ENCODE assay signal across 22 mouse cellular contexts in genomic region chr6:129186022-129186421, GRCm38 (mm10). TPM values are rescaled to one million over a fixed set of nuclear protein-coding genes. Genes with fewer than 3 reads are reported as not detected.
A peak's percentile ranks its signal among the peaks of the same experiment; 100 is the strongest.
DNase-seq lines count a peak whose midpoint lies in the region; ATAC-seq and TF ChIP-seq lines count a peak whose summit lies in the region.
"Had no signal": no experiment of that assay in that cellular context is flagged by ENCODE, and none has a peak within 500 bp of the region (broad histone marks: within the 10 kb centered on the region; RNA-seq: fewer than 3 reads in every experiment).

No protein-coding gene starts in this region.

- H3K27ac ChIP-seq in spleen, adult 2 months (ENCODE audit: insufficient read depth, low read length): peak overlapping the region; percentile 95; the same call in 1 of the 2 replicates
- H3K27ac ChIP-seq in macrophage: peak overlapping the region; percentile 99
- H3K27ac ChIP-seq: embryonic facial prominence, embryonic 10.5 days; forebrain, embryonic 10.5 days; hindbrain, embryonic 13.5 days; limb, embryonic 15.5 days; midbrain, embryonic 12.5 days had no signal

- DNase-seq in spleen, adult 2 months (ENCODE audit: low read depth in 1 of 2, low spot score in 2 of 2): no peak
- no peak for DNase-seq in spleen, adult 12 weeks (ENCODE audit: low spot score)
- no peak for DNase-seq in Muller cell, postnatal 12 days (ENCODE audit: inconsistent ontology term)
- DNase-seq in kidney, adult 8-10 months: no peak
- no peak for DNase-seq in B cell, adult 2 months
- DNase-seq: adrenal gland, postnatal 14 days; cerebellum, adult 11-12 months; cerebellum, postnatal 10 days; layer of hippocampus, adult 9-11 months; left cerebral cortex, postnatal 4 days; spleen, adult 18-20 months; thymus, postnatal 14 days had no signal

- no peak overlapping the region for H3K4me3 ChIP-seq in spleen, adult 2 months (ENCODE audit: extremely low read depth, insufficient read depth, insufficient read length)
- H3K4me3 ChIP-seq in macrophage (ENCODE audit: inconsistent target): no peak overlapping the region
- H3K4me3 ChIP-seq: embryonic facial prominence, embryonic 10.5 days; forebrain, embryonic 10.5 days; hindbrain, embryonic 13.5 days; limb, embryonic 15.5 days; midbrain, embryonic 12.5 days had no signal

- no peak for TF ChIP-seq CTCF in spleen, adult 2 months (IDR thresholded peaks at IDR 0.05; ENCODE audit: extremely low read depth, insufficient read depth, insufficient read length, insufficient replicate concordance)

- WGBS in spleen, adult 2 months: 61% methylated on average over 4 of the region's 4 CpGs
- WGBS in macrophage (ENCODE audit: missing documents): 77% methylated on average over 4 of the region's 4 CpGs

- peaks cover 3% of the 10 kb centered on the region; the same call in 1 of the 2 replicates for H3K4me1 ChIP-seq in spleen, adult 2 months (ENCODE audit: control insufficient read depth, insufficient read depth, insufficient read length)
- H3K4me1 ChIP-seq: hindbrain, embryonic 13.5 days; limb, embryonic 15.5 days had no signal

- no peak for TF ChIP-seq POLR2A in spleen, adult 2 months (IDR thresholded peaks at IDR 0.05; ENCODE audit: low read depth, low read length)

- peaks cover 44% of the 10 kb centered on the region for H3K79me2 ChIP-seq in macrophage (ENCODE audit: inconsistent target)

- ATAC-seq in activated CD4-positive, CD25-positive, alpha-beta regulatory T cell, adult 4 months: peak; percentile 58
- ATAC-seq: forebrain, embryonic 16.5 days; lung, postnatal 0 days had no signal

- no peaks in the 10 kb centered on the region for H3K27me3 ChIP-seq in spleen, adult 2 months (ENCODE audit: control insufficient read depth, insufficient read depth, low read length)
- H3K27me3 ChIP-seq: hindbrain, embryonic 13.5 days; limb, embryonic 15.5 days; midbrain, embryonic 12.5 days had no signal

- peaks cover 38% of the 10 kb centered on the region for H3K36me3 ChIP-seq in spleen, adult 2 months (ENCODE audit: control insufficient read depth, insufficient read depth, low read length)
- peaks cover 18% of the 10 kb centered on the region; the same call in 1 of the 2 replicates for H3K36me3 ChIP-seq in macrophage (ENCODE audit: inconsistent target)
- H3K36me3 ChIP-seq: embryonic facial prominence, embryonic 10.5 days; forebrain, embryonic 10.5 days; G1E; hindbrain, embryonic 13.5 days; limb, embryonic 15.5 days; midbrain, embryonic 12.5 days had no signal

RNA-seq across cellular contexts. Expression of gene Clec2d, which starts 5.6 kb away (rescaled TPM):
- 47.0 and 47.4 TPM in 2 replicates for polyA plus RNA-seq in spleen, adult 2 months (2012; rRNA removed)
- polyA plus RNA-seq in activated CD4-positive, CD25-positive, alpha-beta regulatory T cell, adult 4 months (2017; shearing (Covaris generic)): 10 to 100 TPM; 22.9 to 25.2 TPM
- 1,000 to 10,000 TPM in 14 of 26 experiments, 100 to 1,000 TPM in 12; 684 to 1,927 (median 1,016) TPM for total RNA-seq in macrophage (2018; cell fraction: chromatin; rRNA removed)
- total RNA-seq in macrophage (2018; cell fraction: cytosol; rRNA removed): 100 to 1,000 TPM; 130 to 310 (median 205) TPM
- total RNA-seq in macrophage (2018; cell fraction: nucleus; rRNA removed): 1,000 to 10,000 TPM in 24 of 26 experiments, 100 to 1,000 TPM in 2; 867 to 2,363 (median 1,262) TPM
- 120 to 201 TPM (median 122 TPM) in 3 replicates for polyA plus RNA-seq in macrophage (2018)
- total RNA-seq: G1E had no signal
- polyA plus RNA-seq: embryonic facial prominence, embryonic 10.5 days; forebrain, embryonic 10.5 days; G1E; hindbrain, embryonic 13.5 days had no signal
